In the genomic region with DNA sequence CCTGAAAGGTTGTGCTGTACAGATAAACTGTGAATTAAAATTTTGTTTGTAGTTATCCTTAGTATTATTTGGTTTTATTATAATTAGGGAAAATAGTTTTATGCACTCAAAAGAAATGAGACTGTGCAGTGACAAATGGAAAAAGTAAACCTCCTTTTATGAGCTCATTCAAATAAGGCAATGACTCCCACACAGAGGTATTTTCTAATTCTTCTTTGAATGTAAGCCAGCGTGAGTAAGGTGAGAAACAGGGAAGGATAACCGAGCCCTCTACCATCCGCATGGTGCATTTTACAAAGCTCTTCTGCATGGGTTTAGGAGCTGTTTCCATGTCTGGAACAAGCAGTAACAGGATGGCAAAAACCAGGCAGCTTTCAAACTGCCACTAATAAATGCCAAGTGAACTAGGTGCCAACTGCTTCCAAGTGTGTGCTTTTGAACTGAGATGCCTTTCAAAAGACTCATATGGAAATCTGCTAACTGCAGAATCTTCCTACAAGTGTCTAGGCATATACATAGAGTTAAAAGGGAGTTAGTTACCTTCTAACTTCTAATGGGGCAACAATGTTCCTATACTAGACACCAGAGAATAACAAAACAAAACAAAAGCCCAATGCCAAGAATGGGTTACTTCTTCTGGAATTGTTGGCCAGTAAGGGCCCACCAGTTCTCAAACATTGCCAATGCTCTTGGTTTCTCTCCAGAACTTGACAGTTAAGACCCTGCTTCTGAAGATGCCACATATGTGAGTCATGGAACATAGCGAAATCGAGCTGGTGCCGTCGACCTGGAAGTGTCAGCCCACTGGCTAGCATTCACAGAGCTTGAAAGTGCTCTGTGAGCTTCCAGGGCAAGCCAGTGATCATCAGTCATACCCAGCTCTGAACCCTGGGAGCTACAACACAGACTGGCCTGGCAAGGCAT, we compare ENCODE assay signal across 14 mouse cellular contexts.
A peak's percentile ranks its signal among the peaks of the same experiment; 100 is the strongest.
DNase-seq lines count a peak whose midpoint lies in the region; ATAC-seq and TF ChIP-seq lines count a peak whose summit lies in the region.
"Had no signal": no experiment of that assay in that cellular context is flagged by ENCODE, and none has a peak within 500 bp of the region (broad histone marks: within the 10 kb centered on the region; RNA-seq: fewer than 3 reads in every experiment).

No protein-coding gene starts in this region.

- H3K9ac ChIP-seq in forebrain, postnatal 0 days: no peak overlapping the region
- H3K9ac ChIP-seq: hindbrain, embryonic 14.5 days had no signal

- intact Hi-C loops in left cerebral cortex, postnatal 4 days (cut with DNase I): no loop called here
- intact Hi-C loops in left cerebral cortex, postnatal 25 days (cut with DNase I): no loop called here

- no peak overlapping the region for H3K27ac ChIP-seq in forebrain, postnatal 0 days (ENCODE audit: low read depth, low read length)
- no peak overlapping the region for H3K27ac ChIP-seq in forebrain, embryonic 10.5 days
- H3K27ac ChIP-seq: hindbrain, embryonic 14.5 days had no signal

- no peaks in the 10 kb centered on the region for H3K4me1 ChIP-seq in forebrain, postnatal 0 days (ENCODE audit: insufficient read depth)
- H3K4me1 ChIP-seq in forebrain, embryonic 10.5 days: peaks cover 5% of the 10 kb centered on the region; the same call in 1 of the 2 replicates

- 0 out of 2 replicates have a peak, but pooled peaks cover 4% of the 10 kb centered on the region for H3K36me3 ChIP-seq in forebrain, postnatal 0 days (ENCODE audit: insufficient read depth)
- H3K36me3 ChIP-seq in forebrain, embryonic 10.5 days (replicated peaks): peaks cover 3% of the 10 kb centered on the region; the same call in 1 of the 2 replicates
- H3K36me3 ChIP-seq: G1E had no signal

- peak; percentile 59; the same call in 1 of the 2 replicates for ATAC-seq in forebrain, postnatal 0 days
- ATAC-seq: intestine, postnatal 0 days had no signal

- H3K27me3 ChIP-seq in forebrain, postnatal 0 days (ENCODE audit: insufficient read depth, low read length): no peaks in the 10 kb centered on the region
- H3K27me3 ChIP-seq in forebrain, embryonic 10.5 days (ENCODE audit: poor library complexity, severe bottlenecking): no peaks in the 10 kb centered on the region

- no peak overlapping the region for H3K4me3 ChIP-seq in forebrain, postnatal 0 days (ENCODE audit: low read depth, low read length)
- H3K4me3 ChIP-seq in forebrain, embryonic 10.5 days: no peak overlapping the region

- no peak for TF ChIP-seq CTCF in forebrain, postnatal 0 days (IDR thresholded peaks at IDR 0.05; ENCODE audit: low read depth)

- 49% methylated on average over 7 of the region's 7 CpGs for WGBS in forebrain, postnatal 0 days
- 88% methylated on average over 7 of the region's 7 CpGs for WGBS in forebrain, embryonic 10.5 days

- no peak overlapping the region for H3K4me2 ChIP-seq in forebrain, postnatal 0 days (ENCODE audit: low read depth)
- H3K4me2 ChIP-seq: hindbrain, embryonic 14.5 days had no signal

- peak; percentile 61 for DNase-seq in forebrain, postnatal 0 days
- DNase-seq in forebrain, embryonic 10.5 days (ENCODE audit: extremely low spot score, low spot score): no peak
- DNase-seq in left cerebral cortex, postnatal 4 days: peak; percentile 10
- no peak for DNase-seq in left cerebral cortex, postnatal 25 days (ENCODE audit: low spot score in 2 of 2)
- peak; percentile 29 for DNase-seq in brain, adult 2 months (ENCODE audit: low read depth, low spot score)
- DNase-seq in telencephalon, adult 2 months (ENCODE audit: low read depth, low spot score): peak; percentile 18
- no peak for DNase-seq in urinary bladder, postnatal 14 days (ENCODE audit: low spot score)
- DNase-seq: adrenal gland, adult 8-10 months; cerebellum, adult 8-10 months; lung, postnatal 14 days; right cerebral cortex, adult 18-20 months had no signal

- no peaks in the 10 kb centered on the region for H3K9me3 ChIP-seq in forebrain, postnatal 0 days (ENCODE audit: low read length)
- no peaks in the 10 kb centered on the region for H3K9me3 ChIP-seq in forebrain, embryonic 10.5 days
- H3K9me3 ChIP-seq: G1E had no signal

Comparison
In these comparisons a context has a peak if more than half of its experiments do, and no peak if none do; other contexts are left out.
1. DNase-seq: peak in forebrain, postnatal 0 days (single experiment), left cerebral cortex, postnatal 4 days (single experiment), brain, adult 2 months (single experiment) and telencephalon, adult 2 months (single experiment); none in forebrain, embryonic 10.5 days (single experiment), left cerebral cortex, postnatal 25 days (0 of 2) and urinary bladder, postnatal 14 days (single experiment).